Mouse (Mus musculus) monocyte, adult 59 days (primary cell): Measurements from ENCODE around the gene Epb41l3. TPM values are rescaled to one million over a fixed set of nuclear protein-coding genes. Genes with fewer than 3 reads are reported as not detected.

Experiments
- total RNA-seq, 2 experiments: library from RNA; stranded (reverse); gene quantifications; one replicate each; pipeline ENCODE4 v1.2.4; 2023

Gene Epb41l3
- total RNA-seq, result 10 to 100 TPM; 86.5 to 88.5 TPM

GRCm38 (mm10) chr17:69075501-69076237 is at the start of gene Epb41l3:
TSS of gene Epb41l3 (plus strand) at chr17:69075683.

Other genes with a start within 250 kb of the Epb41l3 start
- not detected for gene Tmem200c, start 249.1 kb upstream of the Epb41l3 start, total RNA-seq